Mouse (Mus musculus): ENCODE results near the gene Adcy10. TPM values are rescaled to one million over a fixed set of nuclear protein-coding genes. Genes with fewer than 3 reads are reported as not detected.

Adcy10 gene
- total RNA-seq, 2 experiments from 2014 or later = 0.28 to 0.42 TPM

GRCm38 (mm10) chr1:165520716-165521115, 35.7 kb downstream of the Adcy10 start:
- DNase-seq (ENCODE audit: low spot score in 2 of 2) = no peak

GRCm38 (mm10) chr1:165536079-165536675, 51.2 kb downstream of the Adcy10 start:
- DNase-seq (ENCODE audit: low spot score in 2 of 2) = peak in 1 of 2 experiments; percentile 2

GRCm38 (mm10) chr1:165537241-165537807, 52.3 kb downstream of the Adcy10 start:
- no peak for DNase-seq (ENCODE audit: low spot score in 2 of 2)

- no peak for DNase-seq (ENCODE audit: low spot score in 2 of 2)
Measured at GRCm38 (mm10) chr1:165556711-165557110, 71.7 kb downstream of the Adcy10 start.

- no peak for DNase-seq (ENCODE audit: low spot score in 2 of 2)
Measured at GRCm38 (mm10) chr1:165559073-165559472, 74.1 kb downstream of the Adcy10 start.

GRCm38 (mm10) chr1:165565283-165565682, 80.3 kb downstream of the Adcy10 start:
- DNase-seq (ENCODE audit: low spot score in 2 of 2) = no peak

- DNase-seq (ENCODE audit: low spot score in 2 of 2) = no peak
Measured at GRCm38 (mm10) chr1:165567466-165567865, 82.5 kb downstream of the Adcy10 start.

- no peak for DNase-seq (ENCODE audit: low spot score in 2 of 2)
Measured at GRCm38 (mm10) chr1:165576005-165576404, 91.0 kb downstream of the Adcy10 start.

- DNase-seq (ENCODE audit: low spot score in 2 of 2) = no peak
Measured at GRCm38 (mm10) chr1:165576459-165577112, 91.6 kb downstream of the Adcy10 start.

- no peak for DNase-seq (ENCODE audit: low spot score in 2 of 2)
Measured at GRCm38 (mm10) chr1:165579332-165579731, 94.3 kb downstream of the Adcy10 start.

GRCm38 (mm10) chr1:165581255-165581654, 96.3 kb downstream of the Adcy10 start:
- no peak for DNase-seq (ENCODE audit: low spot score in 2 of 2)

GRCm38 (mm10) chr1:165583529-165584184, 98.7 kb downstream of the Adcy10 start:
- peak; percentile 69 to 72 for DNase-seq (ENCODE audit: low spot score in 2 of 2)

- DNase-seq (ENCODE audit: low spot score in 2 of 2) = no peak
Measured at GRCm38 (mm10) chr1:165585389-165586104, 100.6 kb downstream of the Adcy10 start.

GRCm38 (mm10) chr1:165586366-165586765, 101.4 kb downstream of the Adcy10 start:
- DNase-seq (ENCODE audit: low spot score in 2 of 2) = no peak

- DNase-seq (ENCODE audit: low spot score in 2 of 2) = no peak
Measured at GRCm38 (mm10) chr1:165587845-165588244, 102.9 kb downstream of the Adcy10 start.

- no peak for DNase-seq (ENCODE audit: low spot score in 2 of 2)
Measured at GRCm38 (mm10) chr1:165589280-165590048, 104.5 kb downstream of the Adcy10 start.

- DNase-seq (ENCODE audit: low spot score in 2 of 2) = no peak
Measured at GRCm38 (mm10) chr1:165590760-165591159, 105.8 kb downstream of the Adcy10 start.

GRCm38 (mm10) chr1:165592295-165593082, 107.5 kb downstream of the Adcy10 start:
- DNase-seq (ENCODE audit: low spot score in 2 of 2) = no peak

GRCm38 (mm10) chr1:165594699-165595421, 109.9 kb downstream of the Adcy10 start:
- no peak for DNase-seq (ENCODE audit: low spot score in 2 of 2)
